Mouse (Mus musculus) forebrain, embryonic 12.5 days (tissue): ENCODE results near the gene Gm7075. TPM values are rescaled to one million over a fixed set of nuclear protein-coding genes. Genes with fewer than 3 reads are reported as not detected.

ENCODE experiments used
- ATAC-seq: fragments of 200-750 bp; cut with Nextera tagmentation; 2 replicates; pipeline ENCODE4 v1.8.0; 2017; ENCODE audit warnings: moderate TSS enrichment; ENCODE audit not compliant: low FRiP score
- H3K27ac ChIP-seq: fragments of 300-500 bp; sonication (generic); 2 replicates; pipeline ENCODE4 v1.5.1; 2016; ENCODE audit warnings: mild to moderate bottlenecking
- H3K27me3 ChIP-seq: fragments of 300-500 bp; sonication (generic); 2 replicates; pipeline ENCODE4 v1.6.1; 2016; ENCODE audit warnings: mild to moderate bottlenecking
- H3K36me3 ChIP-seq: fragments of 300-500 bp; sonication (generic); replicated peaks from 2 replicates; pipeline ENCODE4 v1.6.1; 2016; ENCODE audit warnings: mild to moderate bottlenecking
- H3K4me1 ChIP-seq: fragments of 300-500 bp; sonication (generic); 2 replicates; pipeline ENCODE4 v1.6.1; 2016
- H3K4me2 ChIP-seq: fragments of 300-500 bp; sonication (generic); 2 replicates; pipeline ENCODE4 v1.6.1; 2016; ENCODE audit warnings: mild to moderate bottlenecking, moderate library complexity
- H3K4me3 ChIP-seq: fragments of 300-500 bp; sonication (generic); replicated peaks from 2 replicates; pipeline ENCODE4 v1.5.1; 2016; ENCODE audit warnings: mild to moderate bottlenecking
- H3K9ac ChIP-seq: fragments of 300-500 bp; sonication (generic); 2 replicates; pipeline ENCODE4 v1.6.1; 2016; ENCODE audit warnings: mild to moderate bottlenecking
- H3K9me3 ChIP-seq: fragments of 300-500 bp; sonication (generic); 2 replicates; pipeline ENCODE4 v1.6.1; 2016
- WGBS: fragments of 180-500 bp; shearing (Covaris S2); methylation state at CpG from one replicate; pipeline ENCODE4 v1.1.7; 2016; 5-methylcytosine and 5-hydroxymethylcytosine counted together
- polyA plus RNA-seq: library from polyadenylated mRNA; unstranded; fragments of >200 nt; fragmentation: Nextera tagmentation; extraction: Ambion mirVana; gene quantifications from 2 replicates; pipeline ENCODE4 v1.2.1, GENCODE M21; 2016

The Gm7075 gene
- polyA plus RNA-seq, 1 experiment from 2014 or later, result not detected

DNA sequence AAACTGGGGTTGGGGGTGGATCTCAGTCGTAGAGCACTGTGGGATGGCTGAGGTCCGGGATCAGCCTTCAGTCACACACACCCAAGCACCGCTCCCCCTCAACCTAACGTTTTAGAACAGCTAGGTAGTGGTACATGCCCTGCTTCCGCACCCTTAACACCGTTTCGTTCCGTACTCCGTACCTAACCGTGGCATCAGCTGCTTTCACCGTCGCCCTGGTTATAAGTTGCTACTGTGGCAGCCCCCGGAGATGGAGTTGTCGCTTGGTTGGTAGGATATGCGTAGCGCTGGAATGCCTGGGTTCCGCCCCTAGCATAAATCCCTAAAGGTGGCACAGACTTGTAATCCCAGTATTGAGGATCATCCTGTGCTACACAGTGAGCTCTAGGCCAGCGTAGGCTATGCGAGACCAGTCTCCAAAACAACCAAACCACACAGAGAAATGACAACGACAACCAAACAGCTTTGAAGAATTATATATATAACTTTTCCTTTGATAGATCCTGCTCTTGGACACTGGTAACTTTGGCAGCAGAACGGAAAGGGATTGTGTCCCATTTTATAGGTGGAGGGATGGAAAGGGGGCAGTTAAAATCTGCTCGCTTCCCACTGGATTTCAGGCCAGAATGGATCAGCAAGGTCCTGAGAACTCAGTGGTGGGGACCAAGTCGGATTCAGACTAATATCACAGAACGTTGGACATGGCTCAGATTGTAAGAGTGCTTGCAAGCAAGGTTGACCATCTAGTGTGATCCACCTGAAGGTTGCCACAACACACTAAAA lies 39.9 kb downstream of the Gm7075 start, which contains the start of gene Sirt1:
Gene Sirt1 (minus strand): TSS at position 207 of the 783 bp plus-strand sequence.
- no peak for ATAC-seq
- no peak within 1 kb of the TSS for H3K27ac ChIP-seq
- 5% methylated on average over 24 of the region's 24 CpGs for WGBS

DNA sequence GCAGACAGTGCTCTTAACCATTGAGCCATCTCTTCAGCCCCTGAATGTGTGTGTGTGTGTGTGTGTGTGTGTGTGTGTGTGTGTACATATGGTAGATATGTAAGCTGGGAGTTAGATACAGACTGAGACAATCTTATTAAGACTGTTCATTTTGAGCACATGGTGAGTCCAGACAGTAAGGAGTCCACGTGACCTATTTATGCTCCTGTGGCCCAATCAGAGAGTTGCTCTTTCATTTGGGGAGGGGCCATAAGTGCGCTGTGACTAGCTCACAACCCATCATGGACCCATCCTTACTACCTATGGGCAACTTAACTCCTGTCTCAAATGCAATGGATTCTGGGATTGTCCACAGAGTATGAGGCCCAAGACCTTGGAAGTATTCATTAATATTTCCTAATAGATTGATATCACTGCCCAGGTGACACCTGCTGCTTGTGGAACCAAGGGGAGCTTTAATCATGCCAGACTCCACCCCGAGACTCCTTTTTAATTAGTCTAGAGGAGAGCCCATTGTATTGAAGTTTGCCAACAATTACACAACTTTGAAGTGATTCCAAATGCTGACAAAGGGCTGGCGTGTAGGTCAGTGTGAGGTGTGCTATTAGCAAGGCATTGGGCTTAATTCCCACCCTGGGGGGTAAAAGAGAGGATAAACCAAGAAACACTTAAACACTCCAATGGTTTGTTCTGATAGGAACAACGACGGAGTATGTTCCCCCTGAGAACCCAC lies 42.5 kb downstream of the Gm7075 start:
- H3K27me3 ChIP-seq, result peaks cover 23% of the 10 kb centered on the region
- 52% methylated on average over 6 of the region's 6 CpGs for WGBS

More for the DNA sequence above, 39.9 kb downstream of the Gm7075 start, which contains the start of gene Sirt1:
- Histone ChIP-seq H3K27me3 (peaks cover 23% of the 10 kb centered on the region), H3K36me3 (no peaks in the 10 kb centered on the region), H3K4me2 (peak within 1 kb of the TSS; percentile 88), H3K9ac (peak within 1 kb of the TSS; percentile 68), H3K9me3 (no peaks in the 10 kb centered on the region), H3K4me1 (peaks cover 6% of the 10 kb centered on the region; the same call in 1 of the 2 replicates), H3K4me3 (peak within 1 kb of the TSS; percentile 54)

DNA sequence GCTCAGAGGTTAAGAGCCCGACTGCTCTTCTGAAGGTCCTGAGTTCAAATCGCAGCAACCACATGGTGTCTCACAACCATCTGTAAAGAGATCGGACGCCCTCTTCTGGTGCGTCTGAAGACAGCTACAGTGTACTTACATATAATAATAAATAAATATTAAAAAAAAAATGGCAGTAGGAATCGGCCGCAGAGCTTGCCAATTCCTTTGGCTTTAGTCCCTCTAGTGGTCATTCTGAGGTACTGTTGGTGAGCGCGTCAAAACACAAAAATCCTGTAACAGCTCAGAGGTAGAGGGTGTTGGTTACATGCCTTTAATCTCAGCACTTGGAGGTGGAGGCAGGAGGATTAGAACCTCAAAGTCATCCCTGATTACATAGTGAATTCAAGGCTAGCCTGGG lies 44.1 kb downstream of the Gm7075 start:
- Histone ChIP-seq H3K36me3 (no peaks in the 10 kb centered on the region), H3K4me3 (no peak overlapping the region), H3K9ac (no peak overlapping the region), H3K27me3 (peaks cover 23% of the 10 kb centered on the region), H3K27ac (no peak overlapping the region), H3K9me3 (no peaks in the 10 kb centered on the region), H3K4me1 (peaks cover 6% of the 10 kb centered on the region; the same call in 1 of the 2 replicates), H3K4me2 (no peak overlapping the region)
- 21% methylated on average over 9 of the region's 9 CpGs for WGBS
- no peak for ATAC-seq

More for the DNA sequence above, 42.5 kb downstream of the Gm7075 start:
- ATAC-seq, result no peak
- Histone ChIP-seq H3K27ac (no peak overlapping the region), H3K4me3 (no peak overlapping the region), H3K36me3 (no peaks in the 10 kb centered on the region), H3K4me1 (peaks cover 6% of the 10 kb centered on the region; the same call in 1 of the 2 replicates), H3K4me2 (no peak overlapping the region), H3K9ac (no peak overlapping the region), H3K9me3 (no peaks in the 10 kb centered on the region)

DNA sequence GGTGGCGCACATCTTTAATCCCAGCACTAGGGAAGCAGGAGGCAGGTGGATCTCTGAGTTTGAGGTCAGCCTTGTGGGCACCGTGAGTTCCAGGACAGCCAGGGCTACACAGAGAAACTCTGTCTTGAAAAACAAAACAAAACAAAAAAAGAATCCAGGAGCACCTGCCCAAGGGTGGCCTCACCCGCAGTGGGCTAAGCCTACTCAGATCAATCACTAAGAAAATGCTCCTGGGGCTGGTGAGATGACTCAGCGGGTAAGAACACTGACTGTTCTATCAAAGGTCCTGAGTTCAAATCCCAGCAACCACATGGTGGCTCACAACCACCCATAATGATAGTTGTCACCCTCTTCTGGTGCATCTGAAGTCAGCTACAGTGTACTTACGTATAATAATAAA lies 45.3 kb downstream of the Gm7075 start:
- Histone ChIP-seq H3K9me3 (no peaks in the 10 kb centered on the region), H3K27me3 (peaks cover 16% of the 10 kb centered on the region), H3K36me3 (no peaks in the 10 kb centered on the region), H3K4me1 (0 out of 2 replicates have a peak, but pooled peaks cover under 1% of the 10 kb centered on the region), H3K27ac (no peak overlapping the region), H3K4me3 (no peak overlapping the region), H3K4me2 (no peak overlapping the region), H3K9ac (no peak overlapping the region)
- no peak for ATAC-seq
- whole genome bisulfite sequencing, result 89% methylated on average over 5 of the region's 5 CpGs

Other genes with a start within 250 kb of the Gm7075 start
- not detected in 2 replicates for gene Mypn, start 217.8 kb downstream of the Gm7075 start, polyA plus RNA-seq
- gene Herc4, start 178.0 kb downstream of the Gm7075 start, polyA plus RNA-seq, result 47.1 and 49.6 TPM in 2 replicates
- 6.1 and 6.9 TPM in 2 replicates for gene Sirt1, start 40.1 kb downstream of the Gm7075 start, polyA plus RNA-seq
- 7.4 and 9.1 TPM in 2 replicates for gene Dnajc12, start 39.3 kb downstream of the Gm7075 start, polyA plus RNA-seq
- gene Ctnna3, start 8.3 kb upstream of the Gm7075 start, polyA plus RNA-seq, result 0.34 TPM in 1 of 2 replicates, not detected in the other